Mouse (Mus musculus) adrenal gland, adult (tissue): ENCODE data around the gene Cdh11.

Experiments used
- DNase-seq, 2 experiments: peaks; one replicate each; pipeline ENCODE4 v3.0.0; 2022 to 2023; ENCODE audit warnings: low spot score in 1 of 2; ENCODE audit not compliant: inconsistent age in 2 of 2

Cdh11 gene

GRCm38 (mm10) chr8:102785592-102786416, at the start of gene Cdh11:
Gene Cdh11 (minus strand): TSS chr8:102785642.
- DNase-seq = no peak

DNA sequence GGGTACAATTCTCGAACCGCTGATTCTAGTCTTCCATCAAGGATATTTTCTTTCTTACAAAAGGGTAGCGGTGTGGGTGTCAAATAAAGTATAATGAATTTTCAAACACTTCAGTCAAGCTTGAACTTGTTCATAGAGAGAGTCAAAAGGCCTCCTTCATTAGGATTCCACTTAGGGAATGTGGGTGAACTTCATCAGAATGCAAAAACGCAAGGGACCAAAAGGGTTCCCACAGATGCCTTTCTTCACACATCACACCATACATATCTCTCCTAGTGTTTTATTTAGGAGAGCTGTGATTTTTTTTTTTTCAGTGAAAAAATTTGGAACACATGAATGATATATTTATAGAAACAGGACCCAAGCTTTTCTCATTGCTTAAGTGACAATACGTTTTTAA, 28.5 kb upstream of the Cdh11 start:
- no peak for DNase-seq

- DNase-seq = peak in 1 of 2 experiments; percentile 67
Measured at GRCm38 (mm10) chr8:102790303-102790702, 4.9 kb upstream of the Cdh11 start.

DNA sequence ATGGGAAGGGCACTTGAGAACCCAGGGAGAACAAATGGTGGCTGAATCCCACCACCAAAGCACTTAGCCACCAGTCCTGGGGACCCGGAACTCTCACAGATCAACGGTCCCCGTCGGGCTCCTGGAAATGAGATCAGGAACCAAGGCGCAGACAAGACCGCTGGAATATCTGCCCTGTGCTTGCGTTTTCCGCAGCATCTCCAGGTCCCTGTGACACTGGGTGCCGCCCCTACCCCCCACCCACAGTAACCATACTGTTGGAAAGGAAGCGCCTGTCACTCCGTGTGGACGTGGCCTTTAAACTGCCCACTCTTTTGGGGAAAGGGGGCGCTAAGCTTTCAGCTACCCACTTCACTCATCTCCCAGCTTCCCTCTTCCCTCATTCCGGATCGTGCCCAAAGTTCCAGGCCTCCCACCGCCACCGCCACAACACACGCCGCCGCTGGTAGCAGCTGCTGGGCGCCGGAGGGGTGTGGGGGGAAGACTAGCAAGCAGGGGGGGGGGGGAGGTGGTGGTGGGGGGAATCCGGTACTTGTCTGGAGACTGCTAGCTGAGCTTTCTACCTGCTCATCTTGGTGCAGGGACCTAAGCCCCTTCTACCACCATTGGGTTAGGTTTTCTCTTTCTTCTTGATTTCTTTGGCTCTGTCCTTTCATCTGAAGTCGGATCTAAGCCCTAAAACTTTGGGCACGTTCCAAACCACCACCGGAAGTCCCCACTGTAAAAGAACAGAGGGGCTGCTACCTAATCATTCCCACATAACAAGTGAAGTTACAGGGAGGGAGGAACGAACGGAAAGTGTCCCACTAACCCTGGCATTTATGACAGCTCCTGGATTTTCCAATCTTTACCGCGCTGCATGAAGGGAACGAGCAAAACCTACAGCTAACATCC, 1.3 kb upstream of the Cdh11 start:
- peak in 1 of 2 experiments; percentile 37 for DNase-seq

DNA sequence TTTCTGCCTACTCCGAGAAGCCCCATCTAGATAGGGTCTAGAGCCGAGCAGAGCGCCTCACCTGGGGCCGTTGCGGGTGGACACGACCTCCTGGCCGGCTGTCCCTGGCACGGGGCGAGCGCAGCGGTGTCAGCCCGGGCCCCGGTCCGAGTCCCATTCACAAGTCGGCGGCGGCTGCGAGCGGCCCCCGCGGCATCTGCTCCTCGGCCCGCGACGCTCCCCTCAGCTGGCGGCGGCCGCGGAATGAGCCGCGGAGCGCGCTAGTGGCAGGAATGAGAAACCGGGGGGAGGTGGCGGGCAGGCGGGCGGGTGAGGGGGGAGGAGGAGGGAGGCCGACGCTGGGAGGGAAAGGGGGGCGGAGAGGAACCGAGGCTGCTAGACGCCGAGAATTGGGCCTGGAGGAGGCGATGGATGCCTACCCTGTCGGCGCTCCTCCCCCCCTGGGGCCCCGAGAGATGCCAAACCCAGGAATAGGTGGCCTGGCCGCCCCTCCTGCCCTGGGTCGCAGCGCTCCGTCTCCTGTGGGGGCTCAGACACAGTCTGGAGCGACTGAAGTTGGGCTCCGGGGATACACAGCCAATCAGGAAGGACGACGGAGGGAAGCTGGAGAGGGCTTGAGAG, 497 bp downstream of the Cdh11 start:
- DNase-seq = peak; percentile 45 to 78

GRCm38 (mm10) chr8:102783821-102784591, 1.4 kb downstream of the Cdh11 start:
- DNase-seq = peak; percentile 38 to 81

DNA sequence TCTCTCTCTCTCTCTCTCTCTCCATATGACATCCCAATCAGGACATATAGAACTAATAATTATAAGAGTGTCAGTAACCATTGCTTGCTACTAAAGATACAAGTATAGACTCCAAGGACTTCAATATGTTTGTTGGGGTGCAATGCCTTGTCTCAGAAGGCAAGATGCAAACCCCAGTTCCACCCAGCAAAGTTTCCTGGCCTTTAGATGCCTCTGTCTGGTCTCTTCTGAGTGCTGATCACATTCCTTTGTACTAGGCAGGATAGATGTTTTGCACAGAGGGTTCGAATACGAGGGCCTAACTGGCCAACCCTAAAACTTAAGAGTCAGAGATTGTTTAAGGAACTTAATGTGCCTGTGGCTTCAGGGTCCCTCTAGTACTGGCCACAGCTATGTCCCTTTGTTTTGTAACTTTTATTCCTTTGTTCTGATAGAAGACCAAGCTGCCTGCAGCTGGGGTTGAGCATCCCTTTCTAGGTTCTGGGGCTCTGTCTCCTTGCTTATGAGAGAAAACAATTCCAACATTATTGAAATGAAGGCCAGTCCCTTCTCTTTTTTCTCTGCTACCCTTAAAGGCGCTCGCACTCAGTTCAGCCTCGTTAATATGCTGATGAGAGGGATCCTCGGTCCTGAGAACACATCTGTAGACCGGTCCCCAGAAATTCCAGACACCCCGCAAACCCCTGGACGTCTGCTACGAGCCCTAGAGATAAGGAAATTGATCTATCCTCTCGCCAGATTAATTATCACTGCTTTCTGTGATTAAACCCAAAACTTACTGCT, 2.5 kb downstream of the Cdh11 start:
- no peak for DNase-seq

- DNase-seq = peak; percentile 54 to 91
Measured at GRCm38 (mm10) chr8:102780899-102781298, 4.5 kb downstream of the Cdh11 start.

- no peak for DNase-seq
Measured at GRCm38 (mm10) chr8:102774594-102774993, 10.8 kb downstream of the Cdh11 start.

GRCm38 (mm10) chr8:102771456-102771855, 14.0 kb downstream of the Cdh11 start:
- DNase-seq = no peak

DNA sequence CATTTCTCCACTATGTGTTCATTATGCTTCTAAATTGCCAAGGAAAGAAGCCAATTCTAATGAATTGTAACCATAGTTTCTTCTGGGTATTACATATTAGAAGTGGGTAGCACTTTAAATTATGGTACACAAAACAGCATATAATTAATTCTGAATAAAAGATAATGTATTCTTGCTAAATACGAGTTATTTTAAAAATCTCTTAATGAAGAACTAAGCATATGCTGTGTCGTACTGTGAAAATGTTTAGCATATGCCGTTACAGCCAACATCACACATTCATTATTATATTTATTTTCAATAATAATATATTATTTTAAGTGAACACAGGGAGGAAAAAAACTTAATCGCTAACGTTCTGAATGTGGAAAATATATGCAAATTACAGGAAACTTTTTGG, 31.6 kb downstream of the Cdh11 start:
- no peak for DNase-seq

GRCm38 (mm10) chr8:102742940-102743339, 42.5 kb downstream of the Cdh11 start:
- no peak for DNase-seq

GRCm38 (mm10) chr8:102742008-102742591, 43.3 kb downstream of the Cdh11 start:
- DNase-seq = peak in 1 of 2 experiments; percentile 21

- no peak for DNase-seq
Measured at GRCm38 (mm10) chr8:102740963-102741362, 44.5 kb downstream of the Cdh11 start.

- no peak for DNase-seq
Measured at GRCm38 (mm10) chr8:102738961-102739487, 46.4 kb downstream of the Cdh11 start.

DNA sequence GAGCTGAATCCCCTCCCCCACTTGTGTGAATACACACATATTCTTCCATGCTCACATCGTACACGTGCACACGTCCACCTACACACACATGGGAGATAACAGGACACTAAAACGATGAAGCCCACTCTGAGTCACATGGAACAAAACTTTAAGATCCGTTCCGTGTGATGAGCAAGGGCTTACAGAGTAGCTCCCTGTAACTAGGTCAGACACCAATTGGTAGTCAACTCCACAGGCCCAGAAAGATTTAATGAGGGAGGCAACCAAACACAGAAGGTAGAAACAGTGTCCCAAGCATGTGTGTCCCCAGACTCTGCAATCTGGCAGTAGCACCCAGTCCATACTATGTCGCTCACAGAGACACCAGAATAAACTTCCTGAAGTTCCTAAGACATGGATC, 47.0 kb downstream of the Cdh11 start:
- DNase-seq = no peak

- DNase-seq = no peak
Measured at GRCm38 (mm10) chr8:102734419-102734818, 51.0 kb downstream of the Cdh11 start.

GRCm38 (mm10) chr8:102726206-102726935, 59.1 kb downstream of the Cdh11 start:
- no peak for DNase-seq

GRCm38 (mm10) chr8:102725496-102725895, 59.9 kb downstream of the Cdh11 start:
- DNase-seq = no peak
